Mouse (Mus musculus) C2C12 (cell line): ENCODE measurements around the gene Cldn10.

Experiments used
- CEBPB ChIP-seq: IDR thresholded peaks from one replicate; pipeline ENCODE4 v1.6.1; 2011; ENCODE audit warnings: low read depth, mild to moderate bottlenecking, control low read depth, moderate library complexity
- CTCF ChIP-seq: IDR thresholded peaks from one replicate; pipeline ENCODE4 v1.5.1; 2011; ENCODE audit not compliant: control insufficient read depth, insufficient read depth, insufficient read length
- FOSL1 ChIP-seq: IDR thresholded peaks from one replicate; pipeline ENCODE4 v1.8.0; 2011; ENCODE audit warnings: mild to moderate bottlenecking, low read length; ENCODE audit not compliant: poor library complexity, insufficient read depth, severe bottlenecking
- MAX ChIP-seq: IDR thresholded peaks from one replicate; pipeline ENCODE4 v1.6.1; 2011; ENCODE audit warnings: mild to moderate bottlenecking, control low read depth
- MYOD1 ChIP-seq: IDR thresholded peaks from one replicate; pipeline ENCODE4 v1.6.1; 2011; ENCODE audit warnings: low read depth; ENCODE audit not compliant: control insufficient read depth, insufficient read length
- MYOG ChIP-seq: IDR thresholded peaks from one replicate; pipeline ENCODE4 v1.6.1; 2011; ENCODE audit not compliant: control insufficient read depth, insufficient read length; ENCODE audit errors: extremely low read depth
- USF1 ChIP-seq: IDR thresholded peaks from one replicate; pipeline ENCODE4 v1.6.1; 2011; ENCODE audit warnings: low read depth, mild to moderate bottlenecking, control low read depth, moderate library complexity

DNA sequence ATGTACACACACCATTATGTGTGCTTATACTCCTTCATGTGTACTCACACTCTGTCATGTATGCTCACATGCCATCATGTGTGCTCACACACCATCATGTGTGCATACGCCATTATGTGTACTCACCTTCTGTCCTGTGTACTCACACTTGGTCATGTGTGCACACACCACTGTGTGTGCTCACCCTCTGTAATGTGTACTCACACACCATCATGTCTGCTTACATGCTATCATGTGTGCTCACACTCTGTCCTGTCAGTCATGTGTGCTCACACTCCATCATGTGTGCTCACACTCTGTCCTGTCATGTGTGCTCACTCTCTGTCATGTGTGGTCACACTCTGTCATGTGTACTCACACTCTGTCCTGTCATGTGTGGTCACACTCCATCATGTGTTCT is 52.3 kb downstream of the Cldn10 start:
- TF ChIP-seq USF1 (no peak), CTCF (no peak), MYOD1 (no peak), MYOG (no peak), CEBPB (no peak), MAX (no peak), FOSL1 (no peak)
